Comparison of ENCODE assay signal across 20 mouse cellular contexts in the genomic region with DNA sequence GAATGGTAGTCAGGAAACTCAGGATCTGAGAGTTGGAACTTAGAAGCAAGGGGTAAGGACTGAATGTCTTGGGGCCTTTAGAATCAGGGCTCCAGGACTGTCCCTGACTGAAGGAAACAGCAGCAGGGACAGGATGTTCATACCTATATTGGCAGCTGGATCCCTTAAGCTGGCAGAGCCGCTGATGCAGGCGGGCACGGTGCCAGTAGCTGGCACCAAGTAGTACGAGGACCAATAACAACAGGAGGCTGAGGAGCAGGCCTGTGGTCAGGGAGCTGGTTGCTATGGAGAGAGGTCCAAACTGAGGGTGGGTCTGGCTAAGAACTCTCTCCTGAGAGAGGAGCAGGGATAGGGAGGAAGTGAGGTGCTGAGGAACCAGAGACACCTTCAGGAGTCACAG. TPM values are rescaled to one million over a fixed set of nuclear protein-coding genes. Genes with fewer than 3 reads are reported as not detected.
DNase-seq lines count a peak whose midpoint lies in the region; ATAC-seq lines count a peak whose summit lies in the region.
"Had no signal": no experiment of that assay in that cellular context is flagged by ENCODE, and none has a peak within 500 bp of the region (broad histone marks: within the 10 kb centered on the region; RNA-seq: fewer than 3 reads in every experiment).

No protein-coding gene starts in this region.

- H3K4me1 ChIP-seq in forebrain, embryonic 14.5 days (ENCODE audit: control insufficient read depth, insufficient read depth, low read length): peaks cover 5% of the 10 kb centered on the region; the same call in 1 of the 2 replicates
- peaks cover 40% of the 10 kb centered on the region for H3K4me1 ChIP-seq in forebrain, embryonic 15.5 days
- peaks cover 47% of the 10 kb centered on the region for H3K4me1 ChIP-seq in hindbrain, embryonic 13.5 days (replicated peaks)
- H3K4me1 ChIP-seq in hindbrain, embryonic 11.5 days (replicated peaks; ENCODE audit: control insufficient read depth, insufficient read depth, low read length): 0 out of 2 replicates have a peak, but pooled peaks cover 4% of the 10 kb centered on the region
- H3K4me1 ChIP-seq in limb, embryonic 12.5 days (replicated peaks): peaks cover 28% of the 10 kb centered on the region
- peaks cover 36% of the 10 kb centered on the region for H3K4me1 ChIP-seq in limb, embryonic 10.5 days
- peaks cover 32% of the 10 kb centered on the region for H3K4me1 ChIP-seq in limb, embryonic 13.5 days

- H3K27me3 ChIP-seq in forebrain, embryonic 14.5 days (replicated peaks; ENCODE audit: control insufficient read depth, insufficient read depth, low read length): no peaks in the 10 kb centered on the region
- H3K27me3 ChIP-seq in forebrain, embryonic 15.5 days: no peaks in the 10 kb centered on the region
- H3K27me3 ChIP-seq in hindbrain, embryonic 13.5 days: peaks cover 1% of the 10 kb centered on the region; the same call in 1 of the 2 replicates
- no peaks in the 10 kb centered on the region for H3K27me3 ChIP-seq in hindbrain, embryonic 11.5 days (ENCODE audit: control insufficient read depth, insufficient read depth, low read length)
- H3K27me3 ChIP-seq in limb, embryonic 12.5 days: peaks cover 2% of the 10 kb centered on the region; the same call in 1 of the 2 replicates
- H3K27me3 ChIP-seq in limb, embryonic 10.5 days (ENCODE audit: low read depth, poor library complexity, severe bottlenecking): peaks cover 3% of the 10 kb centered on the region
- H3K27me3 ChIP-seq in limb, embryonic 13.5 days: no peaks in the 10 kb centered on the region
- H3K27me3 ChIP-seq: Patski had no signal

- no peak for DNase-seq in forebrain, embryonic 14.5 days (ENCODE audit: low spot score)
- DNase-seq in hindbrain, embryonic 11.5 days (ENCODE audit: low spot score): no peak
- DNase-seq in limb, embryonic 10.5 days (ENCODE audit: low spot score): no peak
- no peak for DNase-seq in urinary bladder, adult 2 months (ENCODE audit: low spot score)
- DNase-seq: adrenal gland, adult 8-10 months; adrenal gland, postnatal 14 days; cerebellum, adult 11-12 months; cerebellum, adult 2 months; cerebellum, adult 9-10 months; forebrain, postnatal 0 days had no signal

- peaks cover 15% of the 10 kb centered on the region; the same call in 1 of the 2 replicates for H3K36me3 ChIP-seq in forebrain, embryonic 14.5 days (ENCODE audit: control insufficient read depth, insufficient read depth, low read length)
- peaks cover 3% of the 10 kb centered on the region; the same call in 1 of the 2 replicates for H3K36me3 ChIP-seq in forebrain, embryonic 15.5 days
- H3K36me3 ChIP-seq in hindbrain, embryonic 13.5 days: peaks cover 30% of the 10 kb centered on the region
- H3K36me3 ChIP-seq in hindbrain, embryonic 11.5 days (ENCODE audit: control insufficient read depth, insufficient read depth, low read length): no peaks in the 10 kb centered on the region
- H3K36me3 ChIP-seq in limb, embryonic 12.5 days: peaks cover 45% of the 10 kb centered on the region
- H3K36me3 ChIP-seq in limb, embryonic 10.5 days: peaks cover 50% of the 10 kb centered on the region
- peaks cover 51% of the 10 kb centered on the region for H3K36me3 ChIP-seq in limb, embryonic 13.5 days

- ATAC-seq in forebrain, embryonic 14.5 days: no peak
- no peak for ATAC-seq in forebrain, embryonic 15.5 days (replicated peaks)
- ATAC-seq in hindbrain, embryonic 13.5 days (ENCODE audit: low FRiP score): no peak
- no peak for ATAC-seq in hindbrain, embryonic 11.5 days (ENCODE audit: low FRiP score)
- no peak for ATAC-seq in limb, embryonic 12.5 days (ENCODE audit: insufficient number of reproducible peaks, insufficient read depth, low FRiP score, low TSS enrichment, low read depth)
- no peak for ATAC-seq in limb, embryonic 13.5 days (ENCODE audit: low FRiP score, low read depth)
- ATAC-seq: activated CD4-positive, CD25-positive, alpha-beta regulatory T cell, adult 4 months; forebrain, postnatal 0 days; Patski had no signal

- H3K9me3 ChIP-seq in forebrain, embryonic 14.5 days (replicated peaks; ENCODE audit: control insufficient read depth, low read length): no peaks in the 10 kb centered on the region
- H3K9me3 ChIP-seq in forebrain, embryonic 15.5 days: no peaks in the 10 kb centered on the region
- no peaks in the 10 kb centered on the region for H3K9me3 ChIP-seq in hindbrain, embryonic 13.5 days
- H3K9me3 ChIP-seq in hindbrain, embryonic 11.5 days (ENCODE audit: control insufficient read depth, low read length): no peaks in the 10 kb centered on the region
- no peaks in the 10 kb centered on the region for H3K9me3 ChIP-seq in limb, embryonic 12.5 days
- H3K9me3 ChIP-seq in limb, embryonic 10.5 days (replicated peaks): no peaks in the 10 kb centered on the region
- H3K9me3 ChIP-seq in limb, embryonic 13.5 days: no peaks in the 10 kb centered on the region
- H3K9me3 ChIP-seq: embryonic facial prominence, embryonic 10.5 days; embryonic facial prominence, embryonic 12.5 days had no signal

- H3K27ac ChIP-seq in forebrain, embryonic 14.5 days (ENCODE audit: low read depth, low read length): no peak overlapping the region
- H3K27ac ChIP-seq in forebrain, embryonic 15.5 days (replicated peaks): no peak overlapping the region
- no peak overlapping the region for H3K27ac ChIP-seq in hindbrain, embryonic 13.5 days
- no peak overlapping the region for H3K27ac ChIP-seq in hindbrain, embryonic 11.5 days (ENCODE audit: low read depth, low read length)
- H3K27ac ChIP-seq in limb, embryonic 12.5 days: no peak overlapping the region
- no peak overlapping the region for H3K27ac ChIP-seq in limb, embryonic 10.5 days
- H3K27ac ChIP-seq in limb, embryonic 13.5 days: no peak overlapping the region
- H3K27ac ChIP-seq: embryonic facial prominence, embryonic 10.5 days; embryonic facial prominence, embryonic 12.5 days had no signal

- H3K4me3 ChIP-seq in forebrain, embryonic 14.5 days (ENCODE audit: low read depth, low read length): no peak overlapping the region
- H3K4me3 ChIP-seq in forebrain, embryonic 15.5 days: no peak overlapping the region
- no peak overlapping the region for H3K4me3 ChIP-seq in hindbrain, embryonic 13.5 days
- no peak overlapping the region for H3K4me3 ChIP-seq in hindbrain, embryonic 11.5 days (ENCODE audit: low read depth, low read length)
- H3K4me3 ChIP-seq in limb, embryonic 12.5 days (replicated peaks): no peak overlapping the region
- no peak overlapping the region for H3K4me3 ChIP-seq in limb, embryonic 10.5 days
- H3K4me3 ChIP-seq in limb, embryonic 13.5 days: no peak overlapping the region
- H3K4me3 ChIP-seq: embryonic facial prominence, embryonic 12.5 days had no signal

- peak overlapping the region; percentile 4 for H3K9ac ChIP-seq in forebrain, embryonic 14.5 days (ENCODE audit: low read length)
- no peak overlapping the region for H3K9ac ChIP-seq in forebrain, embryonic 15.5 days (replicated peaks)
- H3K9ac ChIP-seq in hindbrain, embryonic 13.5 days: peak overlapping the region; percentile 63
- H3K9ac ChIP-seq in hindbrain, embryonic 11.5 days (ENCODE audit: low read depth, low read length): no peak overlapping the region
- peak overlapping the region; percentile 27; the same call in 1 of the 2 replicates for H3K9ac ChIP-seq in limb, embryonic 12.5 days (replicated peaks)
- peak overlapping the region; percentile 8 for H3K9ac ChIP-seq in limb, embryonic 13.5 days
- H3K9ac ChIP-seq: embryonic facial prominence, embryonic 12.5 days; forebrain, postnatal 0 days had no signal

- H3K4me2 ChIP-seq in forebrain, embryonic 14.5 days (ENCODE audit: low read length): no peak overlapping the region
- H3K4me2 ChIP-seq in forebrain, embryonic 15.5 days (replicated peaks): no peak overlapping the region
- no peak overlapping the region for H3K4me2 ChIP-seq in hindbrain, embryonic 13.5 days
- H3K4me2 ChIP-seq in hindbrain, embryonic 11.5 days (replicated peaks; ENCODE audit: low read depth, low read length): no peak overlapping the region
- H3K4me2 ChIP-seq in limb, embryonic 12.5 days: no peak overlapping the region
- H3K4me2 ChIP-seq in limb, embryonic 13.5 days (replicated peaks): no peak overlapping the region
- H3K4me2 ChIP-seq: embryonic facial prominence, embryonic 12.5 days had no signal

- 58% methylated on average over 4 of the region's 4 CpGs for WGBS in forebrain, embryonic 14.5 days
- 53% methylated on average over 4 of the region's 4 CpGs for WGBS in forebrain, embryonic 15.5 days
- 83% methylated on average over 4 of the region's 4 CpGs for WGBS in hindbrain, embryonic 13.5 days
- WGBS in hindbrain, embryonic 11.5 days: 91% methylated on average over 4 of the region's 4 CpGs
- WGBS in limb, embryonic 12.5 days: 96% methylated on average over 4 of the region's 4 CpGs
- 94% methylated on average over 4 of the region's 4 CpGs for WGBS in limb, embryonic 10.5 days
- 91% methylated on average over 4 of the region's 4 CpGs for WGBS in limb, embryonic 13.5 days

RNA-seq across cellular contexts. Expression of a gene that starts 4.0 kb away (rescaled TPM):
- 12.3 and 14.6 TPM in 2 replicates for polyA plus RNA-seq in forebrain, embryonic 14.5 days (2014; fragmentation: Nextera tagmentation; extraction: Ambion mirVana)
- polyA plus RNA-seq in forebrain, embryonic 15.5 days (2015; fragmentation: Nextera tagmentation; extraction: Ambion mirVana): 14.4 and 15.7 TPM in 2 replicates
- 8.6 and 9.8 TPM in 2 replicates for polyA plus RNA-seq in hindbrain, embryonic 13.5 days (2015; fragmentation: Nextera tagmentation; extraction: Ambion mirVana)
- 18.9 and 20.6 TPM in 2 replicates for polyA plus RNA-seq in hindbrain, embryonic 11.5 days (2014; fragmentation: Nextera tagmentation; extraction: Ambion mirVana)
- 53.2 and 55.1 TPM in 2 replicates for polyA plus RNA-seq in limb, embryonic 12.5 days (2016; fragmentation: Nextera tagmentation; extraction: Ambion mirVana)
- polyA plus RNA-seq in limb, embryonic 10.5 days (2016; fragmentation: Nextera tagmentation; extraction: Ambion mirVana): 47.4 and 53.4 TPM in 2 replicates
- 49.0 and 51.6 TPM in 2 replicates for polyA plus RNA-seq in limb, embryonic 13.5 days (2015; fragmentation: Nextera tagmentation; extraction: Ambion mirVana)
- 3.4 and 3.7 TPM in 2 replicates for polyA plus RNA-seq in urinary bladder, adult 2 months (2012; rRNA removed)

RNA-seq across cellular contexts. Expression of a gene that starts 8.0 kb away (rescaled TPM):
- polyA plus RNA-seq in forebrain, embryonic 14.5 days (2014; fragmentation: Nextera tagmentation; extraction: Ambion mirVana): 13.4 and 19.3 TPM in 2 replicates
- 32.9 and 34.0 TPM in 2 replicates for polyA plus RNA-seq in forebrain, embryonic 15.5 days (2015; fragmentation: Nextera tagmentation; extraction: Ambion mirVana)
- polyA plus RNA-seq in hindbrain, embryonic 13.5 days (2015; fragmentation: Nextera tagmentation; extraction: Ambion mirVana): 41.5 and 47.0 TPM in 2 replicates
- 17.8 TPM in 2 replicates for polyA plus RNA-seq in hindbrain, embryonic 11.5 days (2014; fragmentation: Nextera tagmentation; extraction: Ambion mirVana)
- 27.0 and 32.1 TPM in 2 replicates for polyA plus RNA-seq in limb, embryonic 12.5 days (2016; fragmentation: Nextera tagmentation; extraction: Ambion mirVana)
- 29.4 TPM in 2 replicates for polyA plus RNA-seq in limb, embryonic 10.5 days (2016; fragmentation: Nextera tagmentation; extraction: Ambion mirVana)
- polyA plus RNA-seq in limb, embryonic 13.5 days (2015; fragmentation: Nextera tagmentation; extraction: Ambion mirVana): 50.3 and 52.2 TPM in 2 replicates
- 96.1 and 101 TPM in 2 replicates for polyA plus RNA-seq in urinary bladder, adult 2 months (2012; rRNA removed)

RNA-seq across cellular contexts. Expression of a gene that starts 19.0 kb away (rescaled TPM):
- 30.1 and 42.0 TPM in 2 replicates for polyA plus RNA-seq in forebrain, embryonic 14.5 days (2014; fragmentation: Nextera tagmentation; extraction: Ambion mirVana)
- 41.0 and 42.5 TPM in 2 replicates for polyA plus RNA-seq in forebrain, embryonic 15.5 days (2015; fragmentation: Nextera tagmentation; extraction: Ambion mirVana)
- 46.8 and 49.7 TPM in 2 replicates for polyA plus RNA-seq in hindbrain, embryonic 13.5 days (2015; fragmentation: Nextera tagmentation; extraction: Ambion mirVana)
- 13.8 TPM in 2 replicates for polyA plus RNA-seq in hindbrain, embryonic 11.5 days (2014; fragmentation: Nextera tagmentation; extraction: Ambion mirVana)
- polyA plus RNA-seq in limb, embryonic 12.5 days (2016; fragmentation: Nextera tagmentation; extraction: Ambion mirVana): 17.6 and 21.3 TPM in 2 replicates
- polyA plus RNA-seq in limb, embryonic 10.5 days (2016; fragmentation: Nextera tagmentation; extraction: Ambion mirVana): 13.2 and 18.4 TPM in 2 replicates
- polyA plus RNA-seq in limb, embryonic 13.5 days (2015; fragmentation: Nextera tagmentation; extraction: Ambion mirVana): 27.4 and 30.6 TPM in 2 replicates
- 0.36 and 0.55 TPM in 2 replicates for polyA plus RNA-seq in urinary bladder, adult 2 months (2012; rRNA removed)
- polyA plus RNA-seq: activated CD4-positive, CD25-positive, alpha-beta regulatory T cell, adult 4 months had no signal

RNA-seq across cellular contexts. Expression of a gene that starts 20.0 kb away (rescaled TPM):
- polyA plus RNA-seq in forebrain, embryonic 14.5 days (2014; fragmentation: Nextera tagmentation; extraction: Ambion mirVana): 0.08 and 0.15 TPM in 2 replicates
- polyA plus RNA-seq in forebrain, embryonic 15.5 days (2015; fragmentation: Nextera tagmentation; extraction: Ambion mirVana): 0.11 and 0.13 TPM in 2 replicates
- 0.14 and 0.17 TPM in 2 replicates for polyA plus RNA-seq in hindbrain, embryonic 13.5 days (2015; fragmentation: Nextera tagmentation; extraction: Ambion mirVana)
- 0.14 and 0.27 TPM in 2 replicates for polyA plus RNA-seq in hindbrain, embryonic 11.5 days (2014; fragmentation: Nextera tagmentation; extraction: Ambion mirVana)
- 0.18 and 0.20 TPM in 2 replicates for polyA plus RNA-seq in limb, embryonic 12.5 days (2016; fragmentation: Nextera tagmentation; extraction: Ambion mirVana)
- 0.24 TPM in 1 of 2 replicates, not detected in the other for polyA plus RNA-seq in limb, embryonic 10.5 days (2016; fragmentation: Nextera tagmentation; extraction: Ambion mirVana)
- 0.27 and 0.34 TPM in 2 replicates for polyA plus RNA-seq in limb, embryonic 13.5 days (2015; fragmentation: Nextera tagmentation; extraction: Ambion mirVana)
- polyA plus RNA-seq in urinary bladder, adult 2 months (2012; rRNA removed): 0.24 and 0.41 TPM in 2 replicates
- polyA plus RNA-seq: embryonic facial prominence, embryonic 14.5 days had no signal

RNA-seq across cellular contexts. Expression of a gene that starts 23.3 kb away (rescaled TPM):
- polyA plus RNA-seq in forebrain, embryonic 14.5 days (2014; fragmentation: Nextera tagmentation; extraction: Ambion mirVana): 0.78 and 0.83 TPM in 2 replicates
- 0.51 and 0.89 TPM in 2 replicates for polyA plus RNA-seq in forebrain, embryonic 15.5 days (2015; fragmentation: Nextera tagmentation; extraction: Ambion mirVana)
- 1.1 and 1.3 TPM in 2 replicates for polyA plus RNA-seq in hindbrain, embryonic 13.5 days (2015; fragmentation: Nextera tagmentation; extraction: Ambion mirVana)
- 0.28 and 0.63 TPM in 2 replicates for polyA plus RNA-seq in hindbrain, embryonic 11.5 days (2014; fragmentation: Nextera tagmentation; extraction: Ambion mirVana)
- polyA plus RNA-seq in limb, embryonic 12.5 days (2016; fragmentation: Nextera tagmentation; extraction: Ambion mirVana): 0.26 and 0.40 TPM in 2 replicates
- 0.25 and 0.30 TPM in 2 replicates for polyA plus RNA-seq in limb, embryonic 10.5 days (2016; fragmentation: Nextera tagmentation; extraction: Ambion mirVana)
- polyA plus RNA-seq in limb, embryonic 13.5 days (2015; fragmentation: Nextera tagmentation; extraction: Ambion mirVana): 0.38 and 0.51 TPM in 2 replicates
- polyA plus RNA-seq in urinary bladder, adult 2 months (2012; rRNA removed): 0.07 and 0.33 TPM in 2 replicates
- polyA plus RNA-seq: cortical plate, adult 2 months had no signal

Comparison
In these comparisons a context has a peak if more than half of its experiments do, and no peak if none do; other contexts are left out.
1. H3K9ac ChIP-seq: peak in forebrain, embryonic 14.5 days (single experiment), hindbrain, embryonic 13.5 days (single experiment), limb, embryonic 12.5 days (single experiment) and limb, embryonic 13.5 days (single experiment); none in forebrain, embryonic 15.5 days (single experiment) and hindbrain, embryonic 11.5 days (single experiment).